Mouse (Mus musculus) c-Kit-positive CD71-positive TER-119-positive erythroid progenitor cells, embryonic 14.5 days (primary cell): Measurements from ENCODE around the gene Gng7.

ENCODE experiments used
- DNase-seq: peaks from one replicate; pipeline ENCODE4 v3.0.0-alpha.2; 2013; ENCODE audit warnings: low spot score

The Gng7 gene

GRCm38 (mm10) chr10:80929299-80930226 is 85.2 kb downstream of the Gng7 start, which contains the start of gene Gadd45b:
Gene Gadd45b, plus strand, starts transcription at chr10:80930073.
- DNase-seq, result peak; percentile 98

GRCm38 (mm10) chr10:80928586-80929298 is 86.0 kb downstream of the Gng7 start:
- peak; percentile 75 for DNase-seq

DNA sequence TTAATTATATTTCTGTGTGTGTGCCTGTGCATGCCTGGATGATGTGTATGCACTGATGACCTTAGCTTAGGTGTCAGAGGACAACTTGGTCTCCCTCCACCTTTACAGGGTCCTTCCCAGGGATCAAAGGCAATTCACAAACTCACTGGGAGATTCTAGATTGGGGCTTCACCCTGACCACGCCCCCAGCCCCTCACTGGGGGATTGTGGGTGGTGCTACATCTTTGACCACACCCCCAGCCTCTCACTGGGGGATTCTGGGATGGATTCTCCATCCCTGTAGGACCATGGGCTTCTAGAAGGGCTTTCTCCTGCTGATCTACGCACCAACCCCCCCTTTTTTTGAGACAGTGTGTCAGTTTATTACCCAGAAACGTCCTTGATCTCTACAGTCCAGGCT is 89.3 kb downstream of the Gng7 start:
- DNase-seq, result no peak

GRCm38 (mm10) chr10:80921923-80922322 is 92.8 kb downstream of the Gng7 start:
- no peak for DNase-seq

- DNase-seq, result peak; percentile 46
These were observed 96.8 kb downstream of the Gng7 start, which contains the start of gene Lmnb2 for GRCm38 (mm10) chr10:80917779-80918434. Gene Lmnb2, minus strand, starts transcription at chr10:80918245.

GRCm38 (mm10) chr10:80917336-80917778 is 97.4 kb downstream of the Gng7 start:
- no peak for DNase-seq

- DNase-seq, result no peak
These were observed 99.0 kb downstream of the Gng7 start for GRCm38 (mm10) chr10:80915736-80916135.

GRCm38 (mm10) chr10:80915260-80915659 is 99.5 kb downstream of the Gng7 start:
- peak; percentile 48 for DNase-seq

DNA sequence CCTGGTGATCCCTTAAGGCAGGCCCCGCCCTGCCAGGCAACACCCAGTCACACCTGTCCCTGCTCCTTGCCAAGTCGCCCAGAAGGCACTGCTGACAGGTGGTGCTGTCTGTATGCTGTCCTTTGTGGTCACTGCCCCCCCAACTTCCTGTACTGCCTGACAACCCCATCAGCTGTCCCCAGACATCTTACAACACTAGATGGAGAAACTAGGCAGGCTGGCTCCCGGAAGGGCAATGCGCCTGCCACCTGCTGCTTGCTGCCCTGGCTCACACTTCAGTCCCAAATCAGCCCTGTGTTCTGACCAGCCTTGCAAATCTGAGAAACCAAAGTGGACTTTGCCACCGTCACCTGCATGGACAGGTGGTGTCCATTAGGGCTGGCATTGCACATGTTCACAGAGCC is 100.5 kb downstream of the Gng7 start:
- no peak for DNase-seq

- no peak for DNase-seq
These were observed 101.3 kb downstream of the Gng7 start for GRCm38 (mm10) chr10:80913364-80914011.

DNA sequence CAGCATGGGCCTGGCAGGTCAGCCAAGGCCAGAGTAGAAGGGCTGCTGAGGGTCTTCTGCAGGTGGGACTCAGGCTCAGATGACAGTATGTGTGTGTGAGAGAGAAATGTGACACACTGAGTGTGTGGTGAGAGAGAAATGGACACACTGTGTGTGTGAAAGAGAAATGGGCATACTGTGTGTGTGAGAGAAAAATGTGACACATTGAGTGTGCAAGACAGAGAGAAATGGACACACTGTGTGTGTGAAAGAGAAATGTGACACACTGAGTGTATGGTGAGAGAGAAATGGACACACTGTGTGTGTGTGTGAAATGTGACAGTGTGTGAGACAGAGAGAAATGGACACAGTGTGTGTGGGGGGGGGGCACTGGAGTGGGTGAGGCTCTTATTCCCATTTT is 102.9 kb downstream of the Gng7 start:
- DNase-seq, result no peak

GRCm38 (mm10) chr10:80911354-80911753 is 103.4 kb downstream of the Gng7 start:
- DNase-seq, result no peak

- DNase-seq, result no peak
These were observed 105.2 kb downstream of the Gng7 start for GRCm38 (mm10) chr10:80909375-80910162.

GRCm38 (mm10) chr10:80904709-80905108 is 110.0 kb downstream of the Gng7 start:
- DNase-seq, result no peak

GRCm38 (mm10) chr10:80904004-80904693 is 110.6 kb downstream of the Gng7 start:
- DNase-seq, result no peak

DNA sequence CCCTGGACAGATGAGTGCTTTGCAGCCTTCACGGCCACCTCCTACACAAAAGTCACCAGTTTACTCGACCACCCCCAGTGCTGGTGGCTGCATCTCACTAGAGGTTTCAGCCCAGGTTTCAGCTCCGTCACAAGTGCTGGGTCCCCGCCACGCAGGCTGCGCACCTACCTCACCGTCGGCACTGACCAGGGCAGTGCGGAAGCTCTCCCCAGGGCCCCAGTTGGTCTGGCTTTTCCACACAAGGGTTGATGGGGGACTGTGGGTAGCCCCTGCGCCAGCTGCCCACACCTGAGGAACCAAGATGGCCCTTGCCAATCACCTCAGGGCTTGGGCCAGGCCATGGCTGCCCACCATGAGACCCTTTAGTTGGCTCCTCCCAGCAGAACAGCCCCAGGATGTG is 111.5 kb downstream of the Gng7 start:
- no peak for DNase-seq

GRCm38 (mm10) chr10:80902273-80902940 is 112.3 kb downstream of the Gng7 start:
- DNase-seq, result no peak

- no peak for DNase-seq
These were observed 113.1 kb downstream of the Gng7 start for GRCm38 (mm10) chr10:80901409-80902272.
